In the genomic region with DNA sequence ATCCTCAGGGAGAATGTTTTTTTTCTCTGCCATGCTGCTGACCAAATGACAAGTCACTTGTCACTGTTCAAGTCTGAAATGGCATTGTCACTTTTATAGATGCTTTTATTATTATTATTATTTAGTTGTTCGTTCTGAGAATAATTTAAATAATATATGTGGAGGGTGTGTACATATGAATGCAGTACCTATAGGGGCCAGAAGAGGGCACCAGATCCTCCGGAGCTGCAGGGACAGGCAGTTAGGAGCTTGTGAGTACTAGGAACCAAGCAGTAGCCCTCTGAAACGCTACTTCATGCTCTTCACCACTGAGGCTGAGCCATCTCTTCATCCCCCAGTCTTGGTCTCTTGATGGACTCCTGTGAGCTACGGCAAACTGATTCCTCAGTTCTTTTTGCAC, we compare ENCODE assay signal across 10 mouse cellular contexts.
DNase-seq lines count a peak whose midpoint lies in the region; ATAC-seq and TF ChIP-seq lines count a peak whose summit lies in the region.
"Had no signal": no experiment of that assay in that cellular context is flagged by ENCODE, and none has a peak within 500 bp of the region (broad histone marks: within the 10 kb centered on the region; RNA-seq: fewer than 3 reads in every experiment).

No protein-coding gene starts in this region.

- 60% methylated on average over 4 of the region's 4 CpGs for WGBS in liver, adult 2 months
- 55% methylated on average over 4 of the region's 4 CpGs for WGBS in liver, embryonic 11.5 days
- 64% methylated on average over 4 of the region's 4 CpGs for whole genome bisulfite sequencing in heart, embryonic 10.5 days

- H3K4me3 ChIP-seq in liver, adult 2 months (ENCODE audit: insufficient read depth, low read depth, low read length) = no peak overlapping the region
- H3K4me3 ChIP-seq in liver, embryonic 11.5 days (ENCODE audit: low read depth, low read length) = no peak overlapping the region
- no peak overlapping the region for H3K4me3 ChIP-seq in heart, embryonic 10.5 days
- H3K4me3 ChIP-seq: embryonic facial prominence, embryonic 13.5 days had no signal

- no peaks in the 10 kb centered on the region for H3K4me1 ChIP-seq in liver, adult 2 months (ENCODE audit: control insufficient read depth, insufficient read depth, low read length)
- no peaks in the 10 kb centered on the region for H3K4me1 ChIP-seq in liver, embryonic 11.5 days (replicated peaks; ENCODE audit: control insufficient read depth, insufficient read depth, low read length)
- H3K4me1 ChIP-seq in heart, embryonic 10.5 days = peaks cover 29% of the 10 kb centered on the region

- no peak overlapping the region for H3K4me2 ChIP-seq in liver, embryonic 11.5 days
- H3K4me2 ChIP-seq: embryonic facial prominence, embryonic 13.5 days had no signal

- no peaks in the 10 kb centered on the region for H3K79me2 ChIP-seq in liver, adult 2 months (ENCODE audit: control insufficient read depth, insufficient read depth, low read length)

- H3K36me3 ChIP-seq in liver, adult 2 months (ENCODE audit: control insufficient read depth, insufficient read depth, low read length) = no peaks in the 10 kb centered on the region
- H3K36me3 ChIP-seq in liver, embryonic 11.5 days (ENCODE audit: control insufficient read depth, insufficient read depth, low read length) = no peaks in the 10 kb centered on the region
- peaks cover 16% of the 10 kb centered on the region for H3K36me3 ChIP-seq in heart, embryonic 10.5 days

- no peak overlapping the region for H3K9ac ChIP-seq in liver, adult 2 months (ENCODE audit: low read depth, low read length)
- no peak overlapping the region for H3K9ac ChIP-seq in liver, embryonic 11.5 days (ENCODE audit: low read depth, low read length)
- H3K9ac ChIP-seq: embryonic facial prominence, embryonic 13.5 days had no signal

- peak; percentile 63 for TF ChIP-seq CTCF in liver, adult 2 months (IDR thresholded peaks at IDR 0.05; ENCODE audit: low read depth, low read length)

- ATAC-seq in liver, embryonic 11.5 days (replicated peaks; ENCODE audit: low FRiP score) = no peak
- ATAC-seq: hindbrain, embryonic 16.5 days had no signal

- no peak for TF ChIP-seq POLR2A in liver, adult 2 months (IDR thresholded peaks at IDR 0.05; ENCODE audit: extremely low read depth, insufficient read depth, low read length)

- H3K9me3 ChIP-seq in liver, embryonic 11.5 days (ENCODE audit: control insufficient read depth, low read length) = no peaks in the 10 kb centered on the region
- no peaks in the 10 kb centered on the region for H3K9me3 ChIP-seq in heart, embryonic 10.5 days

- H3K27me3 ChIP-seq in liver, adult 2 months (ENCODE audit: control insufficient read depth, insufficient read depth, low read length) = no peaks in the 10 kb centered on the region
- no peaks in the 10 kb centered on the region for H3K27me3 ChIP-seq in liver, embryonic 11.5 days (replicated peaks; ENCODE audit: control insufficient read depth, insufficient read depth, low read length)
- H3K27me3 ChIP-seq in heart, embryonic 10.5 days (ENCODE audit: insufficient read depth, poor library complexity, severe bottlenecking) = peaks cover 25% of the 10 kb centered on the region; the same call in 1 of the 2 replicates
- H3K27me3 ChIP-seq: embryonic facial prominence, embryonic 13.5 days had no signal

- H3K27ac ChIP-seq in liver, adult 2 months (replicated peaks; ENCODE audit: insufficient read depth, low read depth, low read length) = no peak overlapping the region
- no peak overlapping the region for H3K27ac ChIP-seq in liver, embryonic 11.5 days (ENCODE audit: low read depth, low read length)
- H3K27ac ChIP-seq in heart, embryonic 10.5 days = no peak overlapping the region
- H3K27ac ChIP-seq: embryonic facial prominence, embryonic 13.5 days had no signal

- peak; percentile 45 to 49 for DNase-seq in cerebellum, postnatal 10 days
- DNase-seq in cerebellum, adult 9-11 months = no peak
- no peak for DNase-seq in liver, adult 2 months (ENCODE audit: extremely low read depth, low read depth, low spot score)
- no peak for DNase-seq in liver, embryonic 11.5 days (ENCODE audit: low spot score)
- DNase-seq in kidney, postnatal 4 days = peak; percentile 41 to 53
- peak; percentile 53 for DNase-seq in thymus, postnatal 14 days
- DNase-seq in frontal cortex, postnatal 36 days (ENCODE audit: low spot score in 2 of 2) = no peak
- DNase-seq in heart, embryonic 10.5 days (ENCODE audit: low spot score) = no peak

Comparison
In these comparisons a context has a peak if more than half of its experiments do, and no peak if none do; other contexts are left out.
1. DNase-seq: peak in cerebellum, postnatal 10 days (2 of 2), kidney, postnatal 4 days (2 of 2) and thymus, postnatal 14 days (single experiment); none in cerebellum, adult 9-11 months (single experiment), liver, adult 2 months (single experiment), liver, embryonic 11.5 days (single experiment), frontal cortex, postnatal 36 days (0 of 2) and heart, embryonic 10.5 days (single experiment).